Mouse (Mus musculus): Measurements from ENCODE around the gene Mtfmt. TPM values are rescaled to one million over a fixed set of nuclear protein-coding genes. Genes with fewer than 3 reads are reported as not detected.
A peak's percentile ranks its signal among the peaks of the same experiment; 100 is the strongest.

The Mtfmt gene
- total RNA-seq (2014; rRNA removed) (19.7 and 21.0 TPM in 2 replicates), polyA plus RNA-seq (2015; fragmentation: Nextera tagmentation; extraction: Ambion mirVana) (18.5 and 18.9 TPM in 2 replicates)

DNA sequence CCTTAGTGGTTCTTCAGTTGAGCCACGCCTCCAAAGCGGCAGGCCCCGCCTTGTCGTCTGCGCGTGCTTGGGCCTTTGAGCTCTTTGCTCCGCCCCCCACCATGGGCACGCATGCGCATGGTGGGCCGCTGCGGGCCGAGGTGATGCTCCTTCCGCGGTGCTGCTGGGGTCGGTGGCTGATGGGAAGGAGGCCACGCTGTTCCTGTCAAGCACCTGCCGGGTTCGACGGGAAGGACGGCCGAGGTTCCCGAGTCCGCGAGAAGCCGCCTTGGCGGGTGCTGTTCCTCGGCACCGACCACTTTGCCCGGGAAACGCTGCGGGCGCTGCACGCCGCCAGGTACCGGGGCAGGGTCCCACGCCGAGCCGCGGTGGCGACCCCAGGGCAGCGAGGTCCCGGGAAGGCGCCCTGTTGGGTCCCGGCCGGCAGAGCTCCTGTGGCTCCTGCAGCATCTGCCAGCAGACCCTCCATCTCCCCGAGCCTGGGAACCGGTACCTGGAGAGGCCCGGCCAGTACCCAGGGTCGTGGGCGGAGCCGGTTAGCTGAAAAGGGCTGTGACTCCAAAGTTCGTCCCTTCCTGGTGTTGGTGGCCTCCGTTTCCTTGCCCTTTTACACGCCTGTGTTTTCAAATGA lies at the start of gene Mtfmt:
Gene Mtfmt, plus strand, starts transcription at position 112 of the 631 bp plus-strand sequence.
- peak within 1 kb of the TSS; percentile 40; the same call in 1 of the 2 replicates for H3K27ac ChIP-seq (ENCODE audit: low read depth, low read length)
- H3K27me3 ChIP-seq (ENCODE audit: insufficient read depth, low read length), result no peaks in the 10 kb centered on the region
- peak within 1 kb of the TSS; percentile 73 for H3K9ac ChIP-seq (replicated peaks; ENCODE audit: low read length, poor library complexity, severe bottlenecking)
- peak; percentile 95 for DNase-seq (ENCODE audit: low spot score)
- peak within 1 kb of the TSS; percentile 67 for H3K4me3 ChIP-seq (ENCODE audit: low read depth, low read length)
- H3K4me2 ChIP-seq (ENCODE audit: low read depth, low read length, poor library complexity, severe bottlenecking), result peak within 1 kb of the TSS; percentile 72
- TF ChIP-seq CTCF (IDR thresholded peaks at IDR 0.05), result no peak
- peak; percentile 89 for ATAC-seq (ENCODE audit: low FRiP score)
- peaks cover 6% of the 10 kb centered on the region for H3K36me3 ChIP-seq (ENCODE audit: insufficient read depth, low read length)
- H3K4me1 ChIP-seq (ENCODE audit: insufficient read depth, low read length), result peaks cover 3% of the 10 kb centered on the region; the same call in 1 of the 2 replicates
- no peaks in the 10 kb centered on the region for H3K9me3 ChIP-seq (ENCODE audit: low read length)
- WGBS, result under 1% methylated on average over 54 of the region's 54 CpGs

DNA sequence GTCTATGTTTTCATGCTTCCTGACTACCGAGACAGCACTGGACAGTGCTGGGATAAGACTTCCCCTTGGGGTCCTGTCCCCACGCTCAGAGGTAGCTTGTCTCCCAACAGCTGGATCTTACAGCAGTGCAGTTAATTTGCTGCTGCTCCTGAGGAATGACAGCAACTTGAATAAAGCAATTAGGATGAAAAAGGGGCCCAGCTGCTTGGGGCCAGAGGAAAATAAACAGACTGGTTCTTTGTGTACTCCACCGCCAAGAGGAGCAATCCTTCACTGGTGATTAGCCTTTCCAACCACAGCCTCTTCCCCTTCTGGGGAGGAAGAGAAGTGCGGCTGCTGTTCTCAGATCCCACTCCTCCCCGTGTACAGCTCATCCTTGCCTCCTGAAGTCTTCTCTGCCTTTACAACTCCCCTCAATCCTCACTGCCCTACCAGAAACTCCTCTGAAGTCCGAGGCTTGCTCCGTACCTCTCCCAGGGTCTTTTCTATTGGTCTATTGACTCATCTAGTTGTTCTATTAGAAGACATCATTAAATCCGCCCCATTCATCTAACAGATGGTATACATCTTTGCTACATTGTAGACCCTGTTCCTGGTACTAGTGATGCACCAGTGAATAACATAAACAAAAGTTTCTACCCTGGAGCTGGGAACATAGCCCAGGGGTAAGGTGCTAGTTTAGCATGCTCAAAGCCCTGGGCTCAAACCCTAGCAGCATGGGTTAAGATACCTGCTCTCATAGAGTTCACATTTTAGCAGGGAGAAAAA lies 49.0 kb upstream of the Mtfmt start:
- peak; percentile 32 for DNase-seq (ENCODE audit: low spot score)
- H3K9me3 ChIP-seq (ENCODE audit: low read length), result no peaks in the 10 kb centered on the region
- peak; percentile 13; the same call in 1 of the 2 replicates for TF ChIP-seq CTCF (IDR thresholded peaks at IDR 0.05)
- H3K4me1 ChIP-seq (ENCODE audit: insufficient read depth, low read length), result no peaks in the 10 kb centered on the region
- WGBS, result 42% methylated on average over 8 of the region's 8 CpGs
- no peak overlapping the region for H3K4me2 ChIP-seq (ENCODE audit: low read depth, low read length, poor library complexity, severe bottlenecking)
- peaks cover 19% of the 10 kb centered on the region for H3K27me3 ChIP-seq (ENCODE audit: insufficient read depth, low read length)
- H3K4me3 ChIP-seq (ENCODE audit: low read depth, low read length), result no peak overlapping the region
- H3K27ac ChIP-seq (ENCODE audit: low read depth, low read length), result no peak overlapping the region
- ATAC-seq (ENCODE audit: low FRiP score), result no peak
- H3K36me3 ChIP-seq (ENCODE audit: insufficient read depth, low read length), result no peaks in the 10 kb centered on the region
- no peak overlapping the region for H3K9ac ChIP-seq (replicated peaks; ENCODE audit: low read length, poor library complexity, severe bottlenecking)

DNA sequence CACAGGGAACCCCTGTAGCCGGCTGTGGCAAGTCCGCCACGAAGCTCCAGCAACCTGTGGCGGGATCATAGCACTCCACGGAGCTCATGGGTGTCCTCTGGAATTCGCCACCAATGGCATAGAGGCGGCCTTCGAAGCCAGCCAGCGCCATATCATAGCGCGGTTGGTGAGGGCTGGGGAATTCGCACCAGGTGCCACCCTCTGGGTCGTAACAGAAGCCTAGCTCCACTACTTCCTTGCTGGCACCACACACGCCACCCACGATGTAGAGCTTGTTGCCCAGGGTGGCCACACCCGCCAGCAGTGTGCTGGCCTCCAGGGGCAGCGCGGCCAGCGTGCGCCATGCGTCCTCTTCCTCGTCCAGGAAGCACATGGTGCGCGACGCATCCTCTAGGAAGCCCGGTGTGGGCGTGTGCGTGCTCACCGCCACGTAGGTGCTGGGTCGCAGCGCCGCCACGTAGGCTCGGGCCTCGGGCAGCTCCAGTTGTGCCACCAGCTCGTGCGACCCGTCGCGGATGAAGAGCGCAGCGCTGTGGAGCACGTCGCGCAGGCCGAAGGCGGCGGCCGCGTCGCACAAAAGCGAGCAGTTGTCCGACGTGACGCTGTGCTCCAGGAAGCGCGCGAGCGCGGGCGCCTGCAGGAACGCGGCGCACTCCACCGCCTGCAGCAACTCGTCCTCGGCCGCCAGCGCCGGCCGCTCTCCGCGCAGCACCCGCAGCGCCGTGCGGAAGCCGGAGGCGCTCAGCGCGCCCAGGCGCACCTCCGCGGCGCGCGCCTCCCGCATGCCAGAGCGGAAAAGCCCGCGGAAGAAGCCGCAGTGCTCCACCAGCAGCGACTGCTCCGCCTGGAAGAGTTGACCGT lies 44.6 kb upstream of the Mtfmt start:
- no peaks in the 10 kb centered on the region for H3K9me3 ChIP-seq (ENCODE audit: low read length)
- peak; percentile 17 for DNase-seq (ENCODE audit: low spot score)
- H3K4me2 ChIP-seq (ENCODE audit: low read depth, low read length, poor library complexity, severe bottlenecking), result peak overlapping the region; percentile 59
- peak; percentile 47; the same call in 1 of the 2 replicates for ATAC-seq (ENCODE audit: low FRiP score)
- peaks cover 22% of the 10 kb centered on the region for H3K27me3 ChIP-seq (ENCODE audit: insufficient read depth, low read length)
- H3K36me3 ChIP-seq (ENCODE audit: insufficient read depth, low read length), result no peaks in the 10 kb centered on the region
- peak overlapping the region; percentile 44 for H3K9ac ChIP-seq (replicated peaks; ENCODE audit: low read length, poor library complexity, severe bottlenecking)
- peak overlapping the region; percentile 39 for H3K4me3 ChIP-seq (ENCODE audit: low read depth, low read length)
- no peak overlapping the region for H3K27ac ChIP-seq (ENCODE audit: low read depth, low read length)
- no peaks in the 10 kb centered on the region for H3K4me1 ChIP-seq (ENCODE audit: insufficient read depth, low read length)
- 16% methylated on average over 90 of the region's 96 CpGs for WGBS
- TF ChIP-seq CTCF (IDR thresholded peaks at IDR 0.05), result no peak

DNA sequence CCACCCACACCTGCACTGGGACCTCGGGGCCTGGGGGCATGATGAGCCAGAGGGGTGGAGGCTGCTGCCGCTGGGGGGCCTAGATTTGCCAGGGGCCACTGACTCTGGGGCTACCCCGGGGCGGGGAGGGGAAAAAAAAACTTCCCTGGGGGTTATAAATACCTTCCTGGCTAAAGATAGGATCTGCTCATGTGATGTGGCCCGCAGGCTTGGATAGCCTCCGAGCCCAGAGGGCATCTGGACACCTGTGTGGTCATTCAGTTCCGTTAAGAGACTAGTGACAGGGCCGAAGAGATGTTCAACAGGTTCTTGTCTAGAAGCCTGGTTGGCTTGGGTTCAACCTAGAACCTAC lies 44.0 kb upstream of the Mtfmt start, which contains the start of gene Kbtbd13:
Gene Kbtbd13, minus strand, starts transcription at position 40 of the 352 bp plus-strand sequence.
- ATAC-seq (ENCODE audit: low FRiP score) (no peak), DNase-seq (ENCODE audit: low spot score) (no peak)
- no peak for TF ChIP-seq CTCF (IDR thresholded peaks at IDR 0.05)
- H3K4me3 ChIP-seq (ENCODE audit: low read depth, low read length), result peak within 1 kb of the TSS; percentile 39
- H3K27me3 ChIP-seq (ENCODE audit: insufficient read depth, low read length), result peaks cover 22% of the 10 kb centered on the region
- H3K4me1 ChIP-seq (ENCODE audit: insufficient read depth, low read length), result no peaks in the 10 kb centered on the region
- no peaks in the 10 kb centered on the region for H3K36me3 ChIP-seq (ENCODE audit: insufficient read depth, low read length)
- peak within 1 kb of the TSS; percentile 44 for H3K9ac ChIP-seq (replicated peaks; ENCODE audit: low read length, poor library complexity, severe bottlenecking)
- WGBS, result 45% methylated on average over 8 of the region's 8 CpGs
- H3K4me2 ChIP-seq (ENCODE audit: low read depth, low read length, poor library complexity, severe bottlenecking), result peak within 1 kb of the TSS; percentile 59
- no peaks in the 10 kb centered on the region for H3K9me3 ChIP-seq (ENCODE audit: low read length)
- no peak within 1 kb of the TSS for H3K27ac ChIP-seq (ENCODE audit: low read depth, low read length)

DNA sequence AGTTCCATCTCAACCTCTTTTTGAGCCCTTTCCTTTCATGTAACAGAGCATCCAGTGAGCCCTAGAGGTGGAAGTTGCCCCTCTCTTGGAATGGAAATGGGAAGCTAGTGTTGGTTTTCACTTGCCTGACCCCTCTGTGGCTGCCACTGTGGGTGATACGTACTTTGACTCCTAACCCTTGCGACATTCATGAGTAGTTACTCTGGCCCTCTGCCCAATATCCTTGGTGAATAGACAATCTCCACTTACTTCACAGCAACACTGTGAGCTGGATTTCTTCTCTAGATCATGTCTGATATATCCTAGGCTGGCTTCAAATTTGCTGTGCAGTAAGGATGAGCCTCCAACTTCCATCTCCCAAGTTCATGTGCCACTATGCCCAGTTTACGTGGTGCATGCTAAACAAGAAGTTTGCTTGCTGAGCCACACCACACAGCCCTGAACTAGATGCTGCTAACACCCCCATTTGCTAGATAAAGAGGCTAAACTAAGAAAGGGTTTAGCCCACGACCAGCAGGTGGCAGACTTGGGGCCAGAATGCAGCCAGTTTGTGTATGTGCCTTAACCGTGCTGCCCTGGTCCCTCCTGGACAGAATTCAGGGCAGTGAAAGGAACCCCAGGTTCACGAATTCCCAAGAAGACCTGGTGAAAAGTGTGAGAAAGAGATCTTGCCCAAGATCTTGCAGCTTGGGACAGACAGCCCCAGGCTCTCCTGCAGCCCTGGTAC lies 42.8 kb upstream of the Mtfmt start:
- Histone ChIP-seq H3K27ac (ENCODE audit: low read depth, low read length) (no peak overlapping the region), H3K4me1 (ENCODE audit: insufficient read depth, low read length) (no peaks in the 10 kb centered on the region), H3K4me2 (ENCODE audit: low read depth, low read length, poor library complexity, severe bottlenecking) (no peak overlapping the region), H3K9ac (replicated peaks; ENCODE audit: low read length, poor library complexity, severe bottlenecking) (no peak overlapping the region), H3K9me3 (ENCODE audit: low read length) (no peaks in the 10 kb centered on the region), H3K27me3 (ENCODE audit: insufficient read depth, low read length) (peaks cover 22% of the 10 kb centered on the region), H3K4me3 (ENCODE audit: low read depth, low read length) (no peak overlapping the region), H3K36me3 (ENCODE audit: insufficient read depth, low read length) (no peaks in the 10 kb centered on the region)
- DNase-seq (ENCODE audit: low spot score), result peak; percentile 47
- WGBS, result 25% methylated on average over 6 of the region's 6 CpGs
- peak; percentile 75 for TF ChIP-seq CTCF (IDR thresholded peaks at IDR 0.05)
- ATAC-seq (ENCODE audit: low FRiP score), result no peak

All from midbrain, postnatal 0 days (tissue).